Mouse (Mus musculus): ENCODE data around the gene Tgfb3.

Gene Tgfb3

GRCm38 (mm10) chr12:86035586-86035985, 43.3 kb downstream of the Tgfb3 start:
- no peak for DNase-seq (ENCODE audit: low read depth in 2 of 2, low spot score in 2 of 2)

GRCm38 (mm10) chr12:86030932-86031331, 47.9 kb downstream of the Tgfb3 start:
- no peak for DNase-seq (ENCODE audit: low read depth in 2 of 2, low spot score in 2 of 2)

- DNase-seq (ENCODE audit: low read depth in 2 of 2, low spot score in 2 of 2), result no peak
Observed at GRCm38 (mm10) chr12:86027747-86028146, 51.1 kb downstream of the Tgfb3 start.

- no peak for DNase-seq (ENCODE audit: low read depth in 2 of 2, low spot score in 2 of 2)
Observed at GRCm38 (mm10) chr12:86027000-86027399, 51.8 kb downstream of the Tgfb3 start.

- no peak for DNase-seq (ENCODE audit: low read depth in 2 of 2, low spot score in 2 of 2)
Observed at GRCm38 (mm10) chr12:86025480-86025879, 53.4 kb downstream of the Tgfb3 start.

- no peak for DNase-seq (ENCODE audit: low read depth in 2 of 2, low spot score in 2 of 2)
Observed at GRCm38 (mm10) chr12:86024426-86024825, 54.4 kb downstream of the Tgfb3 start.

- DNase-seq (ENCODE audit: low read depth in 2 of 2, low spot score in 2 of 2), result no peak
Observed at GRCm38 (mm10) chr12:86023081-86023871, 55.6 kb downstream of the Tgfb3 start.

- no peak for DNase-seq (ENCODE audit: low read depth in 2 of 2, low spot score in 2 of 2)
Observed at GRCm38 (mm10) chr12:86022282-86022984, 56.4 kb downstream of the Tgfb3 start.

- no peak for DNase-seq (ENCODE audit: low read depth in 2 of 2, low spot score in 2 of 2)
Observed at GRCm38 (mm10) chr12:86021583-86021982, 57.3 kb downstream of the Tgfb3 start.

- DNase-seq (ENCODE audit: low read depth in 2 of 2, low spot score in 2 of 2), result no peak
Observed at GRCm38 (mm10) chr12:86017360-86017759, 61.5 kb downstream of the Tgfb3 start.

GRCm38 (mm10) chr12:86015114-86015513, 63.7 kb downstream of the Tgfb3 start:
- no peak for DNase-seq (ENCODE audit: low read depth in 2 of 2, low spot score in 2 of 2)

- no peak for DNase-seq (ENCODE audit: low read depth in 2 of 2, low spot score in 2 of 2)
Observed at GRCm38 (mm10) chr12:86014621-86015020, 64.2 kb downstream of the Tgfb3 start.

- no peak for DNase-seq (ENCODE audit: low read depth in 2 of 2, low spot score in 2 of 2)
Observed at GRCm38 (mm10) chr12:86014174-86014573, 64.7 kb downstream of the Tgfb3 start.

GRCm38 (mm10) chr12:86012195-86012594, 66.6 kb downstream of the Tgfb3 start:
- DNase-seq (ENCODE audit: low read depth in 2 of 2, low spot score in 2 of 2), result no peak

GRCm38 (mm10) chr12:86010656-86011055, 68.2 kb downstream of the Tgfb3 start:
- DNase-seq (ENCODE audit: low read depth in 2 of 2, low spot score in 2 of 2), result no peak

- DNase-seq (ENCODE audit: low read depth in 2 of 2, low spot score in 2 of 2), result no peak
Observed at GRCm38 (mm10) chr12:86007377-86007776, 71.5 kb downstream of the Tgfb3 start.

Measured in CD8-positive naive resting alpha-beta T cell, adult 2 months (primary cell).